ENCODE assay signal across 31 mouse cellular contexts in genomic region chr7:46321242-46321641, GRCm38 (mm10). TPM values are rescaled to one million over a fixed set of nuclear protein-coding genes. Genes with fewer than 3 reads are reported as not detected.
DNase-seq lines count a peak whose midpoint lies in the region; ATAC-seq and TF ChIP-seq lines count a peak whose summit lies in the region.
"Had no signal": no experiment of that assay in that cellular context is flagged by ENCODE, and none has a peak within 500 bp of the region (broad histone marks: within the 10 kb centered on the region; RNA-seq: fewer than 3 reads in every experiment).

No protein-coding gene starts in this region.

- H3K4me1 ChIP-seq in kidney, adult 2 months (ENCODE audit: control insufficient read depth, insufficient read depth, low read length), result no peaks in the 10 kb centered on the region
- peaks cover 6% of the 10 kb centered on the region for H3K4me1 ChIP-seq in hindbrain, embryonic 10.5 days (replicated peaks)
- peaks cover 9% of the 10 kb centered on the region for H3K4me1 ChIP-seq in hindbrain, embryonic 13.5 days (replicated peaks)
- H3K4me1 ChIP-seq: liver, embryonic 12.5 days had no signal

- no peaks in the 10 kb centered on the region for H3K27me3 ChIP-seq in kidney, adult 2 months (replicated peaks; ENCODE audit: control insufficient read depth, insufficient read depth, low read length)
- H3K27me3 ChIP-seq in hindbrain, embryonic 10.5 days (ENCODE audit: insufficient read depth, poor library complexity, severe bottlenecking), result 0 out of 2 replicates have a peak, but pooled peaks cover 5% of the 10 kb centered on the region
- H3K27me3 ChIP-seq in hindbrain, embryonic 13.5 days, result no peaks in the 10 kb centered on the region
- H3K27me3 ChIP-seq: embryonic facial prominence, embryonic 13.5 days; liver, embryonic 12.5 days had no signal

- ATAC-seq in hindbrain, embryonic 13.5 days (ENCODE audit: low FRiP score), result no peak
- ATAC-seq: forebrain, embryonic 16.5 days; inflammation-experienced regulatory T-cells, adult 6 months; liver, embryonic 12.5 days; liver, postnatal 0 days had no signal

- peak; percentile 1 for DNase-seq in kidney, adult 2 months
- DNase-seq in kidney, postnatal 4 days, result no peak
- DNase-seq in A20 (ENCODE audit: low read depth, low spot score) (peak; percentile 16), MEL-GATA-1-ER (ENCODE audit: extremely low read depth, low read depth) (peak; percentile 29), adipocyte (ENCODE audit: low spot score) (peak; percentile 2)
- no peak for DNase-seq in hindbrain, embryonic 10.5 days (ENCODE audit: low spot score)
- no peak for DNase-seq in frontal cortex, postnatal 25 days (ENCODE audit: low spot score in 2 of 2)
- DNase-seq: adrenal gland, postnatal 10 days; cerebellum, adult 18-20 months; cerebellum, postnatal 10 days; gastrocnemius, postnatal 25 days; heart, adult 18-20 months; heart, postnatal 36 days; kidney, adult 11 months; layer of hippocampus, postnatal 36 days; left cerebral cortex, postnatal 4 days; liver, postnatal 0 days; lung, postnatal 36 days; midbrain, embryonic 14.5 days; right cerebral cortex, postnatal 25 days; thymus, postnatal 25 days had no signal

- H3K36me3 ChIP-seq in kidney, adult 2 months (ENCODE audit: control insufficient read depth, insufficient read depth, low read length), result no peaks in the 10 kb centered on the region
- no peaks in the 10 kb centered on the region for H3K36me3 ChIP-seq in hindbrain, embryonic 10.5 days
- H3K36me3 ChIP-seq in hindbrain, embryonic 13.5 days, result no peaks in the 10 kb centered on the region
- H3K36me3 ChIP-seq: embryonic facial prominence, embryonic 13.5 days; forebrain, embryonic 10.5 days; liver, embryonic 12.5 days had no signal

- no peak for TF ChIP-seq POLR2A in kidney, adult 2 months (IDR thresholded peaks at IDR 0.05; ENCODE audit: low read depth, low read length)

- TF ChIP-seq CTCF in kidney, adult 2 months (conservative IDR thresholded peaks at IDR 0.05; ENCODE audit: insufficient read depth, insufficient read length, low read depth, low read length), result no peak

- H3K27ac ChIP-seq in kidney, adult 2 months (ENCODE audit: insufficient read depth, low read depth, low read length), result no peak overlapping the region
- H3K27ac ChIP-seq in hindbrain, embryonic 10.5 days, result no peak overlapping the region
- no peak overlapping the region for H3K27ac ChIP-seq in hindbrain, embryonic 13.5 days
- H3K27ac ChIP-seq: embryonic facial prominence, embryonic 13.5 days; forebrain, embryonic 10.5 days; hindbrain, embryonic 14.5 days; kidney, postnatal 0 days; liver, embryonic 12.5 days had no signal

- H3K9me3 ChIP-seq in hindbrain, embryonic 10.5 days, result no peaks in the 10 kb centered on the region
- no peaks in the 10 kb centered on the region for H3K9me3 ChIP-seq in hindbrain, embryonic 13.5 days
- H3K9me3 ChIP-seq: embryonic facial prominence, embryonic 13.5 days; forebrain, embryonic 10.5 days; liver, embryonic 12.5 days had no signal

- H3K9ac ChIP-seq in hindbrain, embryonic 13.5 days, result no peak overlapping the region
- H3K9ac ChIP-seq: embryonic facial prominence, embryonic 13.5 days; hindbrain, embryonic 14.5 days; liver, embryonic 12.5 days; liver, postnatal 0 days had no signal

- no peak overlapping the region for H3K4me2 ChIP-seq in hindbrain, embryonic 13.5 days
- H3K4me2 ChIP-seq: embryonic facial prominence, embryonic 13.5 days; heart, embryonic 11.5 days; hindbrain, embryonic 14.5 days; liver, embryonic 12.5 days had no signal

- WGBS in kidney, adult 2 months, result 75% methylated on average over 3 of the region's 3 CpGs
- WGBS in hindbrain, embryonic 10.5 days, result 84% methylated on average over 3 of the region's 3 CpGs
- 87% methylated on average over 3 of the region's 3 CpGs for WGBS in hindbrain, embryonic 13.5 days

- H3K4me3 ChIP-seq in kidney, adult 2 months (ENCODE audit: insufficient read depth, low read depth, low read length), result no peak overlapping the region
- no peak overlapping the region for H3K4me3 ChIP-seq in hindbrain, embryonic 10.5 days
- no peak overlapping the region for H3K4me3 ChIP-seq in hindbrain, embryonic 13.5 days
- H3K4me3 ChIP-seq: embryonic facial prominence, embryonic 13.5 days; forebrain, embryonic 10.5 days; liver, embryonic 12.5 days had no signal

RNA-seq across cellular contexts. Expression of gene Myod1, which starts 55.0 kb away (rescaled TPM):
- polyA plus RNA-seq in kidney, adult 2 months (2012; rRNA removed), result 0.20 TPM in 1 of 2 replicates, not detected in the other
- 0.18 and 0.25 TPM in 2 replicates for polyA plus RNA-seq in hindbrain, embryonic 10.5 days (2016; fragmentation: Nextera tagmentation; extraction: Ambion mirVana)
- 0.94 and 1.4 TPM in 2 replicates for polyA plus RNA-seq in hindbrain, embryonic 13.5 days (2015; fragmentation: Nextera tagmentation; extraction: Ambion mirVana)
- polyA plus RNA-seq: forebrain, embryonic 10.5 days; inflammation-experienced regulatory T-cells, adult 6 months; kidney, postnatal 0 days; large intestine, adult 2 months; liver, postnatal 0 days; midbrain, embryonic 14.5 days had no signal

Comparison
In these comparisons a context has a peak if more than half of its experiments do, and no peak if none do; other contexts are left out.
1. DNase-seq: peak in kidney, adult 2 months (single experiment), A20 (single experiment), MEL-GATA-1-ER (single experiment) and adipocyte (single experiment); none in kidney, postnatal 4 days (0 of 2), hindbrain, embryonic 10.5 days (single experiment) and frontal cortex, postnatal 25 days (0 of 2).